Mouse (Mus musculus): Measurements from ENCODE around the gene Wdr95. TPM values are rescaled to one million over a fixed set of nuclear protein-coding genes. Genes with fewer than 3 reads are reported as not detected.

Wdr95 gene
- polyA plus RNA-seq, 1 experiment from 2014 or later, result 0.08 TPM

Other genes with a start within 250 kb of the Wdr95 start
- gene Medag, start 116.9 kb upstream of the Wdr95 start, polyA plus RNA-seq (2016; fragmentation: Nextera tagmentation; extraction: Ambion mirVana), result 0.37 and 0.61 TPM in 2 replicates
- gene Tex26, start 89.0 kb upstream of the Wdr95 start, polyA plus RNA-seq (2016; fragmentation: Nextera tagmentation; extraction: Ambion mirVana), result 1.1 and 2.9 TPM in 2 replicates
- 95.4 and 120 TPM in 2 replicates for gene Hsph1, start 107.7 kb downstream of the Wdr95 start, polyA plus RNA-seq (2016; fragmentation: Nextera tagmentation; extraction: Ambion mirVana)
- gene B3glct, start 149.6 kb downstream of the Wdr95 start, polyA plus RNA-seq (2016; fragmentation: Nextera tagmentation; extraction: Ambion mirVana), result 11.9 and 14.9 TPM in 2 replicates

All from hindbrain, embryonic 10.5 days (tissue).